Mouse (Mus musculus): Measurements from ENCODE around the gene Gm35315. TPM values are rescaled to one million over a fixed set of nuclear protein-coding genes. Genes with fewer than 3 reads are reported as not detected.

The Gm35315 gene
- polyA plus RNA-seq, 1 experiment from 2014 or later: 0.47 TPM

DNA sequence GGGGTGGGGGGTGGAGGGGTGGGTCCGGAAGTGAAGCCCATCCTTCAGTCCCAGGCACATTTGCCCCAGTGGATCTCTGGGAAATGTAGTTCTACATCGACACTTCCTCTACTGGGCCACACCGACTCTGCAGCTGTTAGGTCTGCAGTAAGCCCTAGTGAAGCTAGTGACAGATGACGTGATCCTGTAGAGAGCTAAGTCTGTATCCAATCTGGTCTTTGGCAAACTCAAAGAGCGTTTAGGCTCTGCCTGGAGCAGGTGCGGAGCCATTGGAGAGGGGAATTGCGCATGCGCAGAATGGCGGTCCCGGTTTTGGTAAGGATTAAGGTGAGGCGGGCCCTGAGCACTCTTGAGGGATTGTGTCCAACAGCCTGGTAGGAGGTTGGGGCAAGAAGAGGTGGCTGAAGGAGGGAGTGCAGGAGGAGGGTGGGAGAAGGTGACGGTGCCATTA lies 15.8 kb upstream of the Gm35315 start, which contains the start of gene Zfp605:
TSS of gene Zfp605 (plus strand) at position 102 of the 451 bp plus-strand sequence.
- Histone ChIP-seq H3K9me3 (ENCODE audit: control insufficient read depth, low read length) (no peaks in the 10 kb centered on the region), H3K4me1 (replicated peaks; ENCODE audit: control insufficient read depth, insufficient read depth, low read length) (peaks cover 17% of the 10 kb centered on the region), H3K36me3 (replicated peaks; ENCODE audit: control insufficient read depth, insufficient read depth) (peaks cover 33% of the 10 kb centered on the region), H3K4me2 (replicated peaks) (peak within 1 kb of the TSS; percentile 86), H3K27me3 (ENCODE audit: control insufficient read depth, insufficient read depth, low read length) (no peaks in the 10 kb centered on the region), H3K9ac (peak within 1 kb of the TSS; percentile 76), H3K4me3 (replicated peaks; ENCODE audit: low read length) (peak within 1 kb of the TSS; percentile 70), H3K27ac (peak within 1 kb of the TSS; percentile 93)
- WGBS: 1% methylated on average over 12 of the region's 12 CpGs
- peak; percentile 74 for ATAC-seq (ENCODE audit: low FRiP score)
- peak; percentile 89 for DNase-seq (ENCODE audit: low spot score)

GRCm38 (mm10) chr5:110108305-110108628 lies 14.0 kb upstream of the Gm35315 start:
- peak overlapping the region; percentile 87 for H3K4me2 ChIP-seq (replicated peaks)
- 0% methylated on average over 7 of the region's 7 CpGs for WGBS
- peak overlapping the region; percentile 97; the same call in 1 of the 2 replicates for H3K27ac ChIP-seq

DNA sequence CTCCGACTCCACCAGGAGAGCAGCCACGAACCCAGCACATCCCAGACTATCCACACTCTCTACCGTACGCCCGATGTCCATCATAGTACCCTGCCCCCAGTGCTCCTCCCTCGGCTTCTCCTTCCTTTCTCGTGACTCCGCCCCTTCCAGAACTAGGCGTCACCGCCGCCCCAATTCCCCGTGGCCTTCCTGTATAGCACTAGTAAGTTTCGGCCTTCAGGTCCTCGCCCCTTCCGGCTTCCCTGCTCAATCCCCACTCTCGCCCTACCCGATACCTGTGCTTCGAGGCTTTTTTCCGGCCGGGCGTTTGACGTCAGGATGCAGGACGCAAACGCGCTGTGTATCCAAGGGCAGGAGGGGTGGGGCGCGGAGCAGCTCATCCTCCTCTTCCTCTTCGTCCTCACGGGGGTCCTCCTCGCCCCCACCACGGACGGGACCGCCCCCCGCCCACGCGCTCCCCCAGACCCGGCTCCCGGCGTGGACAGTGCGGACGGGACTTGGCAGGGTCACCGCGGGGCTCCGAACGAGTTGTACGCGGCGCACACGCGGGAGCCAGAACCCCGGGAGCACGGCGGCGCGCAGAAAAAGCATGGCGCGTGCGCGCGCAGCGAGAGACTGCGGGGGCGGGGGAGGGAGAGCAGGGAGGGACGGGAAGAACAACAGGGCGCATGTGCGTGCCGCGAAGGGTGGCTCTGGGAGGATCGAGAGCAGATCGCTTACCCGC lies 13.5 kb upstream of the Gm35315 start, which contains the start of gene Gtpbp6:
TSS of gene Gtpbp6 (minus strand) at position 617 of the 724 bp plus-strand sequence.
- no peaks in the 10 kb centered on the region for H3K9me3 ChIP-seq (ENCODE audit: control insufficient read depth, low read length)
- H3K9ac ChIP-seq: peak within 1 kb of the TSS; percentile 80
- peaks cover 17% of the 10 kb centered on the region for H3K4me1 ChIP-seq (replicated peaks; ENCODE audit: control insufficient read depth, insufficient read depth, low read length)
- under 1% methylated on average over 71 of the region's 71 CpGs for WGBS
- ATAC-seq (ENCODE audit: low FRiP score): peak; percentile 84
- peak within 1 kb of the TSS; percentile 87 for H3K4me2 ChIP-seq (replicated peaks)
- DNase-seq (ENCODE audit: low spot score): peak; percentile 94
- H3K27me3 ChIP-seq (ENCODE audit: control insufficient read depth, insufficient read depth, low read length): no peaks in the 10 kb centered on the region
- peaks cover 41% of the 10 kb centered on the region for H3K36me3 ChIP-seq (replicated peaks; ENCODE audit: control insufficient read depth, insufficient read depth)
- peak within 1 kb of the TSS; percentile 97 for H3K27ac ChIP-seq
- peak within 1 kb of the TSS; percentile 80 for H3K4me3 ChIP-seq (replicated peaks; ENCODE audit: low read length)

More at GRCm38 (mm10) chr5:110108305-110108628, 14.0 kb upstream of the Gm35315 start:
- Histone ChIP-seq H3K27me3 (ENCODE audit: control insufficient read depth, insufficient read depth, low read length) (no peaks in the 10 kb centered on the region), H3K9ac (no peak overlapping the region), H3K36me3 (replicated peaks; ENCODE audit: control insufficient read depth, insufficient read depth) (peaks cover 41% of the 10 kb centered on the region), H3K4me1 (replicated peaks; ENCODE audit: control insufficient read depth, insufficient read depth, low read length) (peaks cover 17% of the 10 kb centered on the region), H3K9me3 (ENCODE audit: control insufficient read depth, low read length) (no peaks in the 10 kb centered on the region), H3K4me3 (replicated peaks; ENCODE audit: low read length) (peak overlapping the region; percentile 80)
- no peak for DNase-seq (ENCODE audit: low spot score)
- no peak for ATAC-seq (ENCODE audit: low FRiP score)

DNA sequence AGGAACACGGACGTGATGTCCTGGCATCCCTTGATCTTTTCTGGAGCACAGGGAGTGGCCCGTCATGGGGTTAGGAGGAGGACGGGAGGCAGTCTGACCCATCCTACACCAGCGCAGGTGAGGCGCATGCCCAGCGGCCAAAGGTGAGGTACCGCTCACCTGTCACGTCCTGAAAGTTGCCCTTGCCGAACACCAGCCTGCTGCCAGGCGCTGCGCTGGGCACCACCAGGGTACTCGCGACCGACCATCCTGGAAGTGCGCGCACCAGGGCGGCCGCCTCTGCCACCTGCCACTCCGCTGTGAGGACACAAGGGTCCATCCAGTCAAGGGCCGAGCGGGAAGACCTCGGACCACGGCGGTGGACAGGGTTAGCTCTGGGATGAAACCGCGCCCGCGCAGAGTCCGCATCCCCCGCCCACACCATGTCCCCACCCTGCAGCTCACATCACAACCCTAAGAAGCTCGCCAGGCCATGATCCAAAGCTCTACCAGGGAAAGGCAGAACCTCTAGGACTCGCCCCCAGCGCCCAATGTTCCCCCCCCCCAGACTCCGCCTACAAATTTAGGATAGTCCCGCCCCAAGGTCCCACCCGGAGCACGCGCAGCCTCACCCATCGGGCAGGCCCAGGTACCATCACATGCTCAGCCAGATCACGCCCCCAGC lies 12.8 kb upstream of the Gm35315 start:
- peak overlapping the region; percentile 80 for H3K9ac ChIP-seq
- peak overlapping the region; percentile 97 for H3K27ac ChIP-seq
- H3K4me1 ChIP-seq (replicated peaks; ENCODE audit: control insufficient read depth, insufficient read depth, low read length): peaks cover 21% of the 10 kb centered on the region
- peaks cover 40% of the 10 kb centered on the region for H3K36me3 ChIP-seq (replicated peaks; ENCODE audit: control insufficient read depth, insufficient read depth)
- ATAC-seq (ENCODE audit: low FRiP score) (peak; percentile 12), DNase-seq (ENCODE audit: low spot score) (no peak)
- H3K4me3 ChIP-seq (replicated peaks; ENCODE audit: low read length): peak overlapping the region; percentile 80
- H3K9me3 ChIP-seq (ENCODE audit: control insufficient read depth, low read length): no peaks in the 10 kb centered on the region
- WGBS: 15% methylated on average over 39 of the region's 41 CpGs
- H3K4me2 ChIP-seq (replicated peaks): peak overlapping the region; percentile 87
- no peaks in the 10 kb centered on the region for H3K27me3 ChIP-seq (ENCODE audit: control insufficient read depth, insufficient read depth, low read length)

DNA sequence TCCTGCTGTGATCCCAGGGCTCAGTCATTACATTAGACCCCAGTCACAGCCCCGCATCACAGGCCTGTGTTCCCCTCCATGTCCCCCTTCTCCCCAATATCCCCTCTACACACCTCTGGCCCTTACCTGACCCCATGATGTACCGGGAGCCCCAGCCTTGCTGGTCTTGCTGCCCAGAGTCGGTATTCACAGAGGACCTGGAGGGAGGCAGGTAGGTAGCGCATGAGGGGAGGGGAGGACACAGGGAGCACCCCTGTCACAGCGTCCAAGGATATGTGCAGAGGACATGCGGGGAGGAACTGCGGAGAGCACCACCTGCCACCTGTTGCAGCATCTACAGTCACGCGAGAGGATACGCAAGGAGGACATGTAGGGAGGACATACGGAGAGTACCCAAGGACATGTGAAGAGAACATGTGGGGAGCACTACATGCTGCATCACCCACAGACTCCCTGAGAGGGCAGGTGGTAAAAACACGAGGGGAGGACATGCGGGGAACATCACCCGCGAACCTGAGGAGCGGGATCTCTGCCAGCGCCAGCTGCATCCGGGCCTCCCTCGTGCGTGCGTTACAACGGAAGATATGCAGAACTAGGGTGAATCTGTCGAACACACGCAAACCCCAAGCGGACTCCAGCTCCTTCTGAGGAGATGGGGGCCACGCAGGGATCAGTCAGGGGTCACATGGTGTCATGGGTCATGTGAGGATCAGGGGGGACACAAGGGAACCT lies 12.1 kb upstream of the Gm35315 start:
- Histone ChIP-seq H3K27ac (no peak overlapping the region), H3K4me2 (replicated peaks) (peak overlapping the region; percentile 87), H3K9ac (peak overlapping the region; percentile 80; the same call in 1 of the 2 replicates), H3K4me1 (replicated peaks; ENCODE audit: control insufficient read depth, insufficient read depth, low read length) (peaks cover 29% of the 10 kb centered on the region), H3K9me3 (ENCODE audit: control insufficient read depth, low read length) (no peaks in the 10 kb centered on the region), H3K36me3 (replicated peaks; ENCODE audit: control insufficient read depth, insufficient read depth) (peaks cover 35% of the 10 kb centered on the region), H3K27me3 (ENCODE audit: control insufficient read depth, insufficient read depth, low read length) (no peaks in the 10 kb centered on the region), H3K4me3 (replicated peaks; ENCODE audit: low read length) (peak overlapping the region; percentile 80)
- DNase-seq (ENCODE audit: low spot score) (no peak), ATAC-seq (ENCODE audit: low FRiP score) (no peak)
- 95% methylated on average over 26 of the region's 26 CpGs for WGBS

DNA sequence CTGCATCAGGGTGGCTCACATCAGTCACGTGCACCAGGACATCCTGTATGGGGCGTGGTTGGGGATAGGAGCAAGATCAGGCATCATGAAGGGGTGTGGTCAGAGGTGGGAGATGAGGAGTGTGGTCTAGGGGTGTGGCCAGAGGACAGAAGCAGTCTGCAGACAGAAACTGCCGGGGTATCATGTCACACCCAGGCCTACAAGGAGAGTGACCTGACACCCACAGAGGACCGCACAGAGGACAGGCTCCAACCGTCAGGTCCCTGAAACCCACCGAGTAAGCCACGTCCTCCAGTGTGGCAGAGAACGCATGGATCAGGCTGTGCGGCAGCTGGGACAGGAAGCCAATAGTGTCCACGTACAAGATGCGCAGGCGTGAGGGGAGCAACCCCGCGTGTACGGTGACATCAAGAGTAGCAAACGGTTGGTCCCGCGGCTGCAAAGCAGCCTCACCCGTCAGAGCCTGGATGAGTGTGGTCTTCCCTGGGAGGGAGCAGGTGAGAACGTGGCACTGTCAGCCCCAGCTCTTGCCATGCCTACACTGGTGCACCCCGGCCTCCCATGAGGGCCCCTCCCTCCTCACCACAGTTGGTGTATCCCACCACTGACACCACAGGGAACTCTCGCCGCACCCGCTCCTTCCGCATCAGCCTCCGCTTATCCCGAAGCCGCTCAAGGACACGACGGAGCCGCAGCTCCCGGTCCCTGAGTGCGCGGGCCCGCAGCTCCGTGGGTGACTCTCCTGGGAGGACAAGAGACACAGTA lies 10.6 kb upstream of the Gm35315 start:
- Histone ChIP-seq H3K4me1 (replicated peaks; ENCODE audit: control insufficient read depth, insufficient read depth, low read length) (peaks cover 28% of the 10 kb centered on the region), H3K9ac (no peak overlapping the region), H3K9me3 (ENCODE audit: control insufficient read depth, low read length) (no peaks in the 10 kb centered on the region), H3K4me3 (replicated peaks; ENCODE audit: low read length) (no peak overlapping the region), H3K27me3 (ENCODE audit: control insufficient read depth, insufficient read depth, low read length) (no peaks in the 10 kb centered on the region), H3K36me3 (replicated peaks; ENCODE audit: control insufficient read depth, insufficient read depth) (peaks cover 35% of the 10 kb centered on the region), H3K4me2 (replicated peaks) (no peak overlapping the region), H3K27ac (no peak overlapping the region)
- 96% methylated on average over 36 of the region's 36 CpGs for WGBS
- no peak for DNase-seq (ENCODE audit: low spot score)
- no peak for ATAC-seq (ENCODE audit: low FRiP score)

DNA sequence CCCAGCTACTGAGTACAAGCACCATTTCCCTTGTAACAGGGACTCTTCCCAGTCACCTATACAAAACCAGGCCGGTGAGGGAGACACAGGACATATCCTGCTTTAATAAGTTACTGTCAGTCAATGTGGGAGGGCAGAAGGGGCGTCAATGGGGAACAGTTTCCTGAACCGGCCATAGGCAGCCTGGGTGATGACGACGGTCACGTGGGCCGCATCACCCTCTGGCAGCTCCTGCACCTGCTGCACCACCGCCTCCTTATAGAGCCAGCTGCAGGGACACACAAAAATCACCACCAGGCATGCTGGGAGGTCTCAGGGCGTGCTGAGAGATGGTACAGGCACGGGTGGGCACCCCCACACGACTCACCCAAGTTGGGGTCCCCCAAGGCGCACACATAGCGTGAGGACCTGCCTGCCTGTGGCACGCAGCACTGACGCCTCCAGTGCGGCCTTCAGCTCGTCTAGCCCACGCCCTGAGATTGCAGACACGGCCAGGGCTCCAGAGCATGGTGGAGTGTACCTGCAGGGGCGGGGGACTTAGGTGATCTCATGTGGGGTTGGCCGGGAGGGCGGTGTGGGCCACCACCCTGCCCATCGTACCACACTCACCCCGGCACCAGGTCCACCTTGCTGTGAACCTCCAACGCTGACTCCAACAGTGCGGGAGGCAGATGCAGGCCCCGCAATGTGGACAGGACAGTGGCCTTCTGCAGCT lies 9.8 kb upstream of the Gm35315 start:
- peaks cover 28% of the 10 kb centered on the region for H3K4me1 ChIP-seq (replicated peaks; ENCODE audit: control insufficient read depth, insufficient read depth, low read length)
- WGBS: 97% methylated on average over 27 of the region's 27 CpGs
- H3K9me3 ChIP-seq (ENCODE audit: control insufficient read depth, low read length): no peaks in the 10 kb centered on the region
- no peak overlapping the region for H3K27ac ChIP-seq
- H3K9ac ChIP-seq: no peak overlapping the region
- H3K4me2 ChIP-seq (replicated peaks): no peak overlapping the region
- DNase-seq (ENCODE audit: low spot score) (no peak), ATAC-seq (ENCODE audit: low FRiP score) (no peak)
- H3K27me3 ChIP-seq (ENCODE audit: control insufficient read depth, insufficient read depth, low read length): no peaks in the 10 kb centered on the region
- H3K4me3 ChIP-seq (replicated peaks; ENCODE audit: low read length): no peak overlapping the region
- peaks cover 35% of the 10 kb centered on the region for H3K36me3 ChIP-seq (replicated peaks; ENCODE audit: control insufficient read depth, insufficient read depth)

DNA sequence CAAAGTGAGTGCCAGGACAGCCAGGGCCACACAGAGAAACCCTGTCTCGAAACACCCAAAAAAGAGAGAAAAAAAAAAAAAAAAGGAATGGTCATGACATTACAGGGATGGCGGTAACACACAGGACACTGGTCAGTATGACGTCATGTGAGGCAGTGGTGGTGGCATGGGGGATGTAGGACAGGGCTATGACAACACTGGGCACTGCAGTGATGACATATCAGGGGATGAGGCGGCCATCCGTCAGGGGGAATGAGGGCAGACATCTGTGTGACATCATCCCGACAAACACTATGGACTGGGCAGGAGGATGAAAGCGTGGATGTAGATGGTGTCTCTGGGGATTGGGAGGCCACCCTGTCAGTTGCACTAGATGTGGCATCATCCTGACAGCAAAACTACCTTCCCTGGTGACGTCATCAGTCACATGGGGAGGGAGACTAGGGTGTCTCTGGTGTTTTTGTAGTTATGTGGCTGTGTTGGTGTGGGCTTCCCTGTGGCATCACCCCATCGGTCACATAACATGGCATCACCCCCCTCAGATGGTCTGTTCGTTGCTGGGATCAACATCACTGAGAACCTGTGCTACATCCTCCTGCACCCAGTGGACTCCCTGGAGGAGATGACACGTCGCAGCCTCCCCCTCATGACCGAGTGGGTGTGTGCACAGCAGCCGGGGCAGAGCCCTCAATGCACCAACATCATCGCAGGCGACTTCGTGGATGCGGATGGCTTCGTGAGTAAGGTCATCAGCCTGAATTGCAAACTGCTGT lies 8.8 kb upstream of the Gm35315 start:
- DNase-seq (ENCODE audit: low spot score) (no peak), ATAC-seq (ENCODE audit: low FRiP score) (no peak)
- WGBS: 95% methylated on average over 19 of the region's 19 CpGs

More for the DNA sequence above, 8.8 kb upstream of the Gm35315 start:
- Histone ChIP-seq H3K4me3 (replicated peaks; ENCODE audit: low read length) (no peak overlapping the region), H3K36me3 (replicated peaks; ENCODE audit: control insufficient read depth, insufficient read depth) (peaks cover 35% of the 10 kb centered on the region), H3K4me1 (replicated peaks; ENCODE audit: control insufficient read depth, insufficient read depth, low read length) (peaks cover 28% of the 10 kb centered on the region), H3K9me3 (ENCODE audit: control insufficient read depth, low read length) (no peaks in the 10 kb centered on the region), H3K9ac (no peak overlapping the region), H3K4me2 (replicated peaks) (no peak overlapping the region), H3K27me3 (ENCODE audit: control insufficient read depth, insufficient read depth, low read length) (no peaks in the 10 kb centered on the region), H3K27ac (no peak overlapping the region)
